Mouse (Mus musculus) midbrain, embryonic 14.5 days (tissue): ENCODE measurements around the gene Actr1a. TPM values are rescaled to one million over a fixed set of nuclear protein-coding genes. Genes with fewer than 3 reads are reported as not detected.

Experiments used
- ATAC-seq: fragments of 200-750 bp; cut with Nextera tagmentation; 2 replicates; pipeline ENCODE4 v1.8.0; 2017; ENCODE audit warnings: moderate number of reproducible peaks, moderate library complexity; ENCODE audit not compliant: low FRiP score, low TSS enrichment
- DNase-seq: peaks from one replicate; pipeline ENCODE4 v3.0.0-alpha.2; 2015
- H3K27ac ChIP-seq: fragments of 300-500 bp; sonication (generic); replicated peaks from 2 replicates; pipeline ENCODE4 v1.5.1; 2014; ENCODE audit warnings: mild to moderate bottlenecking, low read depth, low read length, moderate library complexity
- H3K27me3 ChIP-seq: fragments of 300-500 bp; sonication (generic); 2 replicates; pipeline ENCODE4 v1.6.1; 2014; ENCODE audit warnings: low read length, control low read depth, mixed read lengths; ENCODE audit not compliant: control insufficient read depth, insufficient read depth
- H3K36me3 ChIP-seq: fragments of 300-500 bp; sonication (generic); 2 replicates; pipeline ENCODE4 v1.6.1; 2014; ENCODE audit warnings: low read length, control low read depth; ENCODE audit not compliant: control insufficient read depth, insufficient read depth
- H3K4me1 ChIP-seq: fragments of 300-500 bp; sonication (generic); 2 replicates; pipeline ENCODE4 v1.6.1; 2014; ENCODE audit warnings: mild to moderate bottlenecking, antibody characterized with exemption, low read length, control low read depth; ENCODE audit not compliant: control insufficient read depth, insufficient read depth
- H3K4me2 ChIP-seq: fragments of 300-500 bp; sonication (generic); 2 replicates; pipeline ENCODE4 v1.6.1; 2014; ENCODE audit warnings: mild to moderate bottlenecking, low read length, moderate library complexity
- H3K4me3 ChIP-seq: fragments of 300-500 bp; sonication (generic); replicated peaks from 2 replicates; pipeline ENCODE4 v1.5.1; 2014; ENCODE audit warnings: low read depth, low read length
- H3K9ac ChIP-seq: fragments of 300-500 bp; sonication (generic); replicated peaks from 2 replicates; pipeline ENCODE4 v1.6.1; 2014; ENCODE audit warnings: mild to moderate bottlenecking, low read length, moderate library complexity
- H3K9me3 ChIP-seq: fragments of 300-500 bp; sonication (generic); 2 replicates; pipeline ENCODE4 v1.6.1; 2016; ENCODE audit warnings: low read length, control low read depth, mixed read lengths; ENCODE audit not compliant: control insufficient read depth
- WGBS: fragments of 180-500 bp; shearing (Covaris S2); extraction: QIAGEN DNeasy Blood & Tissue Kit; methylation state at CpG from one replicate; pipeline ENCODE4 v1.1.7; 2014; 5-methylcytosine and 5-hydroxymethylcytosine counted together
- polyA plus RNA-seq: library from polyadenylated mRNA; unstranded; fragments of >200 nt; fragmentation: Nextera tagmentation; extraction: Ambion mirVana; gene quantifications from 2 replicates; pipeline ENCODE4 v1.2.1, GENCODE M21; 2014

Gene Actr1a
- polyA plus RNA-seq, 1 experiment from 2014 or later = 379 TPM

DNA sequence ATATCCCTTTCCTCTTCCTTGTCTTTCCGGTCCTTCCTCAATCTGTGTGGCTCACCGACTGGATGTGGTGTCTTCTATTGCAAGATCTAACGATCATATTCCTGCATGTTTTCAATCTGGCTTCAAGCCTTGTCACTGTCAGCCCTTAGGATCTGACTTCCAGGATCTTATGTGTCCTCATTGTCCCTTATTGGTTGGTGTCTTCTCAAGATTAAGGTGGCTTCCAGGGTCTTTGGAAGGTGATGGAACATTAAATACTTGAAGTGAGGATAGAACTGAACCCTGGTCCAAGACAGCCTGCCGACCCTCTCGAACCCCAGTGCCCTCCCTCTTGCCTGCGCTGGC, 56.6 kb downstream of the Actr1a start:
- Histone ChIP-seq H3K4me1 (peaks cover 20% of the 10 kb centered on the region), H3K36me3 (no peaks in the 10 kb centered on the region), H3K9me3 (no peaks in the 10 kb centered on the region), H3K27me3 (no peaks in the 10 kb centered on the region), H3K4me3 (peak overlapping the region; percentile 74), H3K9ac (peak overlapping the region; percentile 12; the same call in 1 of the 2 replicates), H3K27ac (0 out of 2 replicates have a peak overlapping the region, but pooled peaks have one; percentile 42), H3K4me2 (peak overlapping the region; percentile 45)
- 52% methylated on average over 6 of the region's 6 CpGs for WGBS
- DNase-seq (no peak), ATAC-seq (0 out of 2 replicates have a peak, but pooled peaks have one; percentile 2)

DNA sequence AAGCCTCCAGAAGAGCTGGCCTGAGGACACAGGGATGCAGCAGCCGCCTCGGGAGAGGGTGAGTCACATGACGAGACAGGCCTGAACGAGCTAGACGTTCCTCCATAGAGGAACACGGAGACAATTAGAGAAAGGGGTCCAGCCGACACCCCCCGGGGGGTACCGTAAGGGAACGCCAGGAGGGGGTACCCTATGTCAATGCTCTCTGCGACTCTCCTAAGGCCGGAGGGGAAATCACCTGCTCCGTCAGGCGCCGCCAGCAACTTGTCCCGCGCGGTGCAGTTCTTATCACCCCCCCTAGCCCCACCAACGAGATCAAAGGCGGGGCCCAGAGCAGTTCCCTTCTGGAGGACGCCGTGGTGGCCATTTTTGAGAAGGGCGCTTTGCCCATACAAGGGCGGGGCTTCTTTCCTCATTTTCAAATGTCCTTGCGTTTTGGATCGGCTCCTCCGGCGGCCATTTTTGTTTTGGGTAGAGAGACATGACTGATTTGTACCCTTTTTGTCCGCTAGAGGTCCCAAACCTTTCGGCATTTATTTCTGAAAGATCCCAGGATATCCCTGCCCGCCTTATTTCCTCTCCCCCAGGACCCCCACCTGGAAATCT, 57.1 kb downstream of the Actr1a start, which contains the start of gene Cuedc2:
Cuedc2 (minus strand) TSS at position 372 of the 606 bp plus-strand sequence.
- ATAC-seq (peak; percentile 92), DNase-seq (peak; percentile 98)
- peak within 1 kb of the TSS; percentile 80 for H3K9ac ChIP-seq
- H3K4me3 ChIP-seq = peak within 1 kb of the TSS; percentile 74
- H3K27me3 ChIP-seq = no peaks in the 10 kb centered on the region
- H3K4me1 ChIP-seq = peaks cover 20% of the 10 kb centered on the region
- no peaks in the 10 kb centered on the region for H3K9me3 ChIP-seq
- WGBS = under 1% methylated on average over 31 of the region's 31 CpGs
- H3K36me3 ChIP-seq = no peaks in the 10 kb centered on the region
- peak within 1 kb of the TSS; percentile 89 for H3K4me2 ChIP-seq
- H3K27ac ChIP-seq = peak within 1 kb of the TSS; percentile 80

DNA sequence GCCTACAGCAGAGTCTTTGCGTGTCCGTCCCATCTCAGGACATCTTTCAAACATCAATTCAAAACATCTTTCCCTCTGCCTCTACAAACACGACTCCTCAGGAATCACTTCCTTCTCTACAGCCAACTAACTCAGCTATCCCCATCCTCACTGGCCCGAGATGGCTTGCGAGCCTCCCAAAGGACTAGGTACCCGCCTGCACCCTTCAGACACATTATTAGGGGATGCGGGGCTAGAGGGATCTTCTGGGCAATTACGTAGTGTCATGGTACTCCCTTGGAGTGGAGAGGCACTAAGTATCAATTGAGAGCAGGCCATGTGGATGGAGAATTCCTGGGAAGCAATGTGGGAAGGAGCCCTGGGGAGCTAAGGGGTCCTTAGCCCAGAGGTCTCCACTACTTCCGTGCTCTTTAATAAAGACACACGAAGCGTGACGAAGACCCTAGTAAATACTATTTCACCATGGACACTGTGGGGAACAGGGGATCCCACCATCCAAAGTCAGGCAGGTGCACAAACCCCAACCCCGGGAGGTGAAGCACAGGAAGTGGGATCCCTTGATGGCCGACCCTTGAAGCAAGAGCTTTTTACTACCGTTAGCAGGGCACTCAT, 57.7 kb downstream of the Actr1a start:
- 0 out of 2 replicates have a peak, but pooled peaks cover 1% of the 10 kb centered on the region for H3K36me3 ChIP-seq
- no peaks in the 10 kb centered on the region for H3K9me3 ChIP-seq
- DNase-seq = no peak
- peaks cover 20% of the 10 kb centered on the region for H3K4me1 ChIP-seq
- ATAC-seq = no peak; the same call in none of the 2 replicates
- H3K4me2 ChIP-seq = peak overlapping the region; percentile 89
- peak overlapping the region; percentile 80 for H3K27ac ChIP-seq
- peak overlapping the region; percentile 74 for H3K4me3 ChIP-seq
- no peaks in the 10 kb centered on the region for H3K27me3 ChIP-seq
- WGBS = 28% methylated on average over 15 of the region's 15 CpGs
- peak overlapping the region; percentile 80 for H3K9ac ChIP-seq

DNA sequence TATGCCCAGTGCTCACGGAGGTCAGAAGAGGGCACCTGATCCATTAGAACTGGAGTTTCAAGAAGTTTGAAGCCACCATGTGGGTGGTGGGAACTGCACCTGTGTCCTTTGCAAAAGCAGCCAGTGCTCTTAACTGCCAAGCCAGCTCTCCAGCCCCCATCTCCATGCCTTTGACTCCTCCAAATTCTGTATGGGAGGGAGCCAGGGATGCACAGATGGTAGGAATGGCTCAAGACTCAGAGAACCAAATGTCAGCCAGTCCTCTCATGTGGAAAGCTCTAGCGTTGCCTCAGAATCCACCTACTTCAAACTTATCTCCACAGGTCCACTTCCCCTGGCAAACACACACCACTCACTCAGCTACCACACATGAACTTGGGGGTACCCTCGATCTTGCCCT, 61.6 kb downstream of the Actr1a start:
- Histone ChIP-seq H3K27me3 (no peaks in the 10 kb centered on the region), H3K9me3 (no peaks in the 10 kb centered on the region), H3K27ac (no peak overlapping the region), H3K9ac (no peak overlapping the region), H3K36me3 (peaks cover 28% of the 10 kb centered on the region), H3K4me1 (peaks cover 25% of the 10 kb centered on the region), H3K4me2 (no peak overlapping the region), H3K4me3 (no peak overlapping the region)
- ATAC-seq (no peak), DNase-seq (no peak)
- WGBS = 87% methylated on average over 3 of the region's 3 CpGs

DNA sequence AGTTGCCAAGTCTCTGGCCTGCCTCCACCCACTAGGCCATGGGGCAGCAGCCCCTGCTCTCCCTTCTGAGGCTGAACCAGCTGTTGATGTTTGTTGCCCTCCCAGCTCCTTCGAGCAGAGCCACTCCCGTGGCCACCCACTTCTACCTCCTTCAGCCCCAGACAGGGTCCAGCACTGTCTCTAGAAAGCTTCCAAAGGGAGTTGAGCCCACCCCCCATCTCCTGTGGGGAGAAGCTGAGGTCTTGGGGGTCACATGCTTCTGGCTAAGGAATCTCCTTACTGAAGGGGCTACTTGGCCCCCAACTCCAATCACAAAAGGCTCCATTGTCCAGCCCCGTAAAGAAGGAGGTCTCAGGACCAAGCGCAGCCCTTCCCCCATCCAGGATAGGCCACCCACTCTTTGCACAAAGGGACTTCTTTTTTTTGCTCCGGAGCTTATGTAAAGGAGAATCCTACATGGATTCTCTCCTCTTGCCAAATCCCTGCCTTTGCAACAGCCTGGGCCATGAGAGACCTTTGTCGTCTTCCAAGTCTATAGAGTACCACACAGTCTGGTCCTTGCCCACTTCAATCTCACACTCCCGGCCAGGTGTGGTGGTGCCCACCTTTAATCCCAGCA, 62.7 kb downstream of the Actr1a start:
- H3K36me3 ChIP-seq = peaks cover 28% of the 10 kb centered on the region
- H3K27ac ChIP-seq = no peak overlapping the region
- 31% methylated on average over 7 of the region's 7 CpGs for WGBS
- DNase-seq = no peak
- no peaks in the 10 kb centered on the region for H3K9me3 ChIP-seq
- H3K4me3 ChIP-seq = no peak overlapping the region
- H3K9ac ChIP-seq = no peak overlapping the region
- peaks cover 23% of the 10 kb centered on the region for H3K4me1 ChIP-seq
- no peak for ATAC-seq
- no peaks in the 10 kb centered on the region for H3K27me3 ChIP-seq
- H3K4me2 ChIP-seq = no peak overlapping the region

DNA sequence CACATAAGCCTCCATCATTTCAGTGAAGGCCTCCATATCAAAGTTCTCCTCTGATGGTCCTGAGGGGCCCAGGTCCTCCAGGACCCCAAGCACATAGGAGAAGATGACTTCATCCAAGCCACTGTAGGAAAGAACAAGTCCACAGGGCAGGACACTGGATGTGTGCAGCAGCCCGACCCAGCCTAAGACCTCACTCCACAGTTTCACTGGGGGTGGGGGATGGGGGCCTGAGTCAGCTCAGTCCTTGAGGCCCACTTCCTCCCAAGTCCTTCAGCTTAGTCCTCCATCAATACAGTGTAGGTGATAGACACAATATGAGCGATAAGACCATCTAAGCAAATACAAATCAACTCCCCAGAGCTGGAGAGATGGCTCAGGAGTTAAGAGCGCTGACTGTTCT, 63.6 kb downstream of the Actr1a start:
- Histone ChIP-seq H3K36me3 (peaks cover 28% of the 10 kb centered on the region), H3K9ac (no peak overlapping the region), H3K27ac (no peak overlapping the region), H3K4me1 (peaks cover 18% of the 10 kb centered on the region), H3K4me2 (no peak overlapping the region), H3K9me3 (no peaks in the 10 kb centered on the region), H3K4me3 (no peak overlapping the region), H3K27me3 (no peaks in the 10 kb centered on the region)
- DNase-seq = no peak
- WGBS = 93% methylated on average over 3 of the region's 3 CpGs
- no peak for ATAC-seq

DNA sequence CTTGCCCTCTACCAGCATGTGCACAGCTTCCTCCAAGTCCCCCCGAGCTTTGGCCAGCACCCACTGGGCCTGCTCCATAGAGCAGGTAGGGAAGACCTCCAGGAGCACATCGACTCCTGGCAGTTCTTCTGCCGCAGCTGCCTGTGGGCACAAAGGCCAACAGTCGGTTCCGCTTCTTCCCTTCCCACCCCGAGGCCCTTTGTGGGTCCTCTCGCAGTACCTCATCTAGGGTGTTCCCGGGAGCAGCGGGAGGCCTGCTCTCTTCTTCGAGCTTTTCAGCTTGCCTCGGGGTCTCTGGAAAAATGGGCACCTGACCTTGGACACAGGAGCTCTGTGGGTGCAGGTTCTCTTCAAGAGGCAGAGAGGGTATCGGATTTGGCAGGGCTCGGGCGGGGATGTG, 64.2 kb downstream of the Actr1a start:
- Histone ChIP-seq H3K4me1 (peaks cover 18% of the 10 kb centered on the region), H3K4me3 (no peak overlapping the region), H3K36me3 (peaks cover 28% of the 10 kb centered on the region), H3K9me3 (no peaks in the 10 kb centered on the region), H3K27me3 (no peaks in the 10 kb centered on the region), H3K27ac (no peak overlapping the region), H3K9ac (no peak overlapping the region), H3K4me2 (no peak overlapping the region)
- no peak for DNase-seq
- no peak for ATAC-seq
- 94% methylated on average over 14 of the region's 14 CpGs for WGBS

DNA sequence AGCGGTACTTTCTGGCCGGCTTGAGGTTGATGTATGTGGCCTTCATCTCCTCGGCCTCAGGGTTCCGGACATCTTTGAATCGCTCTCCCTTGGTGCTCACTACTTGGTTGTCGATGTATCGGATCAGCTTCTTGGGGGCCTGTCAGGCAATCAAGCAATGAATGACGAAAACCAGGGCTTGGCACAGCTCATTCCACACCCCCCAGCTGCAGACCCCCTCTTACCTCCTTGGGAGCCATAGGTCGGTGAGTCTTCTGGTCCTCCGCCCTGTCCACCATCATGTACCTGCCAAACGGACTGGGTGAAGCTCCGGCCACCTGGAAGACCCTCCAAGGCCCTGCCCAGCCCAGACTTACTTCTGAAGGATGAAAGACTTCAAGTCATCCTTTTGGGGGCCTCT, 64.9 kb downstream of the Actr1a start:
- no peaks in the 10 kb centered on the region for H3K27me3 ChIP-seq
- H3K9me3 ChIP-seq = no peaks in the 10 kb centered on the region
- H3K27ac ChIP-seq = no peak overlapping the region
- H3K4me2 ChIP-seq = no peak overlapping the region; the same call in 1 of the 2 replicates
- DNase-seq (no peak), ATAC-seq (no peak)
- 93% methylated on average over 12 of the region's 12 CpGs for WGBS
- no peak overlapping the region for H3K4me3 ChIP-seq
- H3K4me1 ChIP-seq = peaks cover 18% of the 10 kb centered on the region
- peaks cover 28% of the 10 kb centered on the region for H3K36me3 ChIP-seq
- no peak overlapping the region for H3K9ac ChIP-seq
